Mouse (Mus musculus): Measurements from ENCODE around the gene Rhno1.

Rhno1 gene

GRCm38 (mm10) chr6:128363007-128363825, 505 bp upstream of the Rhno1 start:
- no peak for DNase-seq (ENCODE audit: low read depth)

DNA sequence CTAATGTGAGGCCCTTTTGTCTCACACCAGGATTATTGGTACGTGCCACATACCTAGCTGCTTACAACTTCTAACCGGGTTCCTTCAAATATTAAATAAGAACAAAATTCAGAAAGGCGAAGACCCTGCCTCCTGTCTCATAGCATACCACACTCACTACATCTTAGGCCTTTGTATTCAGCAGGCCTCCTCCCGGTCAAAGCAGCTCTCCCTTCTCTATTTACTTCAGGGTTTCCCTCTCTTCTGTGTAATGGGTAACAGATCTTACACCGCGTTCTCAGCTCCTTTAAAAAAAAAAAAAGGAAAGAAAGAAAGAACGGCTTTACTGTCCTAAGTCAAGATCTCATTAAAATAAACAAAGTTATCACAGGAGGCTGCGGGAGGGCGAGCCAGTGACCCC, 810 bp downstream of the Rhno1 start:
- DNase-seq (ENCODE audit: low read depth), result no peak

DNA sequence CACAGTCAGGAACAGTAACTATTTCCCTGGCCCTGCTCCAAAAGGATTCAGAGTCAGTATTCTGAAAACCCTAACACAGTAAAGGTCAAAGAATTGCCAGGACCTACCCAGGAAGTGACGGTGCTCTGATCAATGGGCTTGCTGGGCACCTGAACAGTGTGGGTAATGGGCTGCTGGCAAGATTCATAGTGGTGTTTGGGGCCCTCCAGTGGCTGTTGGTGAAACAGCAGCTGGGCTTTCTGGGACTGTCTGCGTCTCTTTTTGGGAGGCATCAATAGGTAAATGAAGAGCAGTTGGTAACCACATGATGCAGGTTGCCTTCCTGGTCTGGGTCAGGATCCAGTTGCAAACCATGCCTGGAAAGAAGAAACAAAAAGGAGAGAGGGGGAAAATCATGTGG, 3.7 kb downstream of the Rhno1 start:
- DNase-seq (ENCODE audit: low read depth), result peak; percentile 82

GRCm38 (mm10) chr6:128355726-128356416, 6.8 kb downstream of the Rhno1 start, which contains the start of gene Tulp3:
Gene Tulp3, minus strand, starts transcription at chr6:128355851.
- peak; percentile 88 for DNase-seq (ENCODE audit: low read depth)

- DNase-seq (ENCODE audit: low read depth), result no peak
These were observed 7.5 kb downstream of the Rhno1 start for GRCm38 (mm10) chr6:128355201-128355681.

DNA sequence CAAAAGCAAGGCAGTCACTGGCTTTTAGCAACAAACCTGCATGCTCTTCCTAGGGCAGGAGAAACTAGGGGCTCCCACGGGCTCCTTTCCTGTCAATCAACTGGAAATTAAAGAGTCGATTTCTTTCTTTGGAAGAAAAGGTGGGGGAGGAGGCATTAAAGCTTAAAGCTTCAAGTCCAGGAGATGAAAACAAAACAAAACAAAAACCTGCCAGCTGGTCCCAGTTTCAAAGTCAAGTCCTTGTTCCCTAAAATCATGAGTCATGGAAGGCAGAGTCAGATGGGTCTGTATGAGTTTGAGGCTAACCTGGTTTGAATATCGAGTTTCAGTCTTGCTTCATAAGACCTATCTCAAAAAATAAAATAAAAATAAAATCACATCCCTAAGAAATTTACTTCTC, 8.6 kb downstream of the Rhno1 start:
- DNase-seq (ENCODE audit: low read depth), result no peak

GRCm38 (mm10) chr6:128349711-128350110, 13.0 kb downstream of the Rhno1 start:
- no peak for DNase-seq (ENCODE audit: low read depth)

- no peak for DNase-seq (ENCODE audit: low read depth)
These were observed 15.9 kb downstream of the Rhno1 start for GRCm38 (mm10) chr6:128346782-128347181.

DNA sequence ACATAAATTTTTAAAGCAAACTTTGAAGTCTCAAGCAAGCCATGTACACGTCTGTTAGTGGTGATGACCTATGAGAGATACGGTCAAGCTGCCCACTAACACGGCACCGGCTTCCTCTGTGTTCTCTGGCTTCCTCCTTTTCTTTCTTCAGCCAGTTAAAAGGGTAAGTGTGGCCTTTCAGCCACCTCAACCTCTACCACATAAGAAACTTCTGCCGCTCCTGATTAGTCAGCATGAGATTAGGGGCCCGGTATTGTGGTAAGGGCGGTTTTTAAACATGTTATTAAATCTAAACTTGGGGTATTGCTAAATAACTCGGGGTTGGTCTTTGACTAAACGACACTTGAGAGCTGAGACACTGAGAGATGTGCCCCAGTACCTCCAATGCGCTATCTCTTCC, 17.1 kb downstream of the Rhno1 start:
- DNase-seq (ENCODE audit: low read depth), result no peak

DNA sequence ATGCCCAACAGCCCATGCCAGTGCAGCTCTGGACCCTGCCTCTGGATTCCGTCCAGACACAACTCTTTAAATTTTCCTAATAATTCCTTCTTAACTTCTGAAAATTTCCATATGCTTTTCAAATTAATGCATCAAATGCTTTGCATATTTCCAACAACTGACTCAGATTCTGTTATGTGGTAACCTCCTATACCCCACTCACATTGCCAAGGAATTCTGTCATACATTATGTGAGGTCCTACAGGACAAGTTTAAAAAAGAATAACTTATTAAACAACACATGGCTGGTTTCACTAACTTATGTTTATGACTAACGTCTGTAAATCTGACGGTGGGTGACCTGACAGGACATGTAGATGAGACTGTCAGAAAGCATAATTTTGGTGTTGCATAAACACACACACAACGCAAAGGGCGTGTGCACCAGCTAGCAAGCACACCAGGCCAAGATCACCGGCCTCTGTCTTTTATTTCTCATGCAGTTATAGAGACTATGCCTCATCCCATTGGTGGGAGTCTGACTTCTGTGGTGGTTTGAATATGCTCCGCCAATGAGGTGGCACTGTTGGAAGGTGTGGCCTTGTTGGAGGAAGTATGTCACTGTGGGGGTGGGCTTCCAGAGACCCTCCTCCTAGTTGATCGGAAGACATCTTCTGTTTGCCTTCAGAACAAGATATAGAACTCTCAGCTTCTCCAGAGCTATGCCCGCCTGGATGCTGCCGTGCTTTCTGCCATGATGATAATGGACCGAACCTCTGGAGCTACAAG, 20.6 kb downstream of the Rhno1 start:
- no peak for DNase-seq (ENCODE audit: low read depth)

- DNase-seq (ENCODE audit: low read depth), result no peak
These were observed 23.8 kb downstream of the Rhno1 start for GRCm38 (mm10) chr6:128338876-128339275.

DNA sequence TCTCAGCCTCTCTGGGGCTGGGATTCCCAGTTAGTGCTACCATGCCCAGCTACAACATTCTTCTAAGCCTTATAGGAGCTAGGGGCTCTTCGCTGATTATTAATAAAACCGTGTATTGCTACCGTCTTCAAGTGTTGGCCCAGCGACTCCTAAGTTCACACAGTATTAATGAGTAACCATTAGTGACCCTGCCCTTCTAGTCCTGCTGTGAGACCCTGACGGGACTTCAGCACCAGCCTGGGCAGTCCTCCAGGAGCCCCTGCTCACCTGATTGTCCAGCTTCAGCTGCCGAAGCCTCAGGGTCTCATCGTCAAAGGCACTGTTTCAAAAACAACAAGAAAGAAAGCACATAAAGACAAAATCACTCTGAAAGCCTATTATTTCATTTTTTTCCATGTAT, 25.2 kb downstream of the Rhno1 start:
- no peak for DNase-seq (ENCODE audit: low read depth)

- DNase-seq (ENCODE audit: low read depth), result peak; percentile 87
These were observed 28.1 kb downstream of the Rhno1 start for GRCm38 (mm10) chr6:128334397-128335124.

GRCm38 (mm10) chr6:128318317-128318716, 44.4 kb downstream of the Rhno1 start:
- peak; percentile 84 for DNase-seq (ENCODE audit: low read depth)

DNA sequence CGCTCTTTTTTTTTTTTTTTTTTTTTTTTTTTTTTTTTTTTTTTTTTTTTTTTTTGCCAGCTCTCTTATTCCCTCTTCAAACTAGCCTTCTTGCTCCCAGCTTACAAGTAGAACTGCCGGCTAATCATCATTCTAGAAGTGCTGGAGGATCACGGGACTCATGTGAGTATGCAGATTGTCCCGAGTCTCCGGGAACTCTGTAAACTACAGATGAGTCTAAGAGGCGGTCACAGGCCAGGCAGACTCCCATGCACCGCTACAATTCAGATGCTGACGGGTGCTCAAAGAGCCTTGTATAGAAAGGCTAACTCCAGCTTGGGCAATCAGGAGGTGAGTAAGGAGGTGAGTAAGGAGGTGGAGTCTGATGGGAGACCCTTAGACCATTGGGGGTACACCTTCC, 47.1 kb downstream of the Rhno1 start:
- no peak for DNase-seq (ENCODE audit: low read depth)

- no peak for DNase-seq (ENCODE audit: low read depth)
These were observed 47.9 kb downstream of the Rhno1 start for GRCm38 (mm10) chr6:128314796-128315195.

- peak; percentile 64 for DNase-seq (ENCODE audit: low read depth)
These were observed 54.4 kb downstream of the Rhno1 start for GRCm38 (mm10) chr6:128308311-128308710.
